Mouse (Mus musculus): Measurements from ENCODE around the gene Hist1h2ae. TPM values are rescaled to one million over a fixed set of nuclear protein-coding genes. Genes with fewer than 3 reads are reported as not detected.
A peak's percentile ranks its signal among the peaks of the same experiment; 100 is the strongest.
"Not testable (repeated sequence)": the region's sequence is repeated elsewhere in the genome, so short reads cannot be mapped to it uniquely, and the experiment has no call there.

The Hist1h2ae gene
- polyA plus RNA-seq, 1 experiment from 2014 or later: 102 TPM

- Histone ChIP-seq H3K4me3 (peak within 1 kb of the TSS; percentile 61), H3K36me3 (replicated peaks) (no peaks in the 10 kb centered on the region), H3K27me3 (ENCODE audit: poor library complexity, severe bottlenecking) (no peaks in the 10 kb centered on the region), H3K4me1 (peaks cover 60% of the 10 kb centered on the region), H3K27ac (peak within 1 kb of the TSS; percentile 94), H3K9me3 (no peaks in the 10 kb centered on the region)
- under 1% methylated on average over 43 of the region's 43 CpGs for WGBS
- DNase-seq (ENCODE audit: extremely low spot score, low spot score): peak; percentile 95
Observed at GRCm38 (mm10) chr13:23581408-23582218, 10.6 kb upstream of the Hist1h2ae start, which contains the start of gene Hist1h4d. Hist1h4d (plus strand) TSS chr13:23581598.

GRCm38 (mm10) chr13:23577835-23578234 lies 6.8 kb upstream of the Hist1h2ae start:
- Histone ChIP-seq H3K27ac (peak overlapping the region; percentile 95), H3K36me3 (replicated peaks) (no peaks in the 10 kb centered on the region), H3K27me3 (ENCODE audit: poor library complexity, severe bottlenecking) (no peaks in the 10 kb centered on the region), H3K4me1 (peaks cover 47% of the 10 kb centered on the region), H3K9me3 (no peaks in the 10 kb centered on the region), H3K4me3 (no peak overlapping the region)
- WGBS: 88% methylated on average over 1 of the region's 1 CpGs
- DNase-seq (ENCODE audit: extremely low spot score, low spot score): no peak

- no peaks in the 10 kb centered on the region for H3K36me3 ChIP-seq (replicated peaks)
- peaks cover 46% of the 10 kb centered on the region for H3K4me1 ChIP-seq
- H3K27me3 ChIP-seq (ENCODE audit: poor library complexity, severe bottlenecking): no peaks in the 10 kb centered on the region
- WGBS: 56% methylated on average over 6 of the region's 6 CpGs
- peak overlapping the region; percentile 95 for H3K27ac ChIP-seq
- peak overlapping the region; percentile 62 for H3K4me3 ChIP-seq
- DNase-seq (ENCODE audit: extremely low spot score, low spot score): peak; percentile 30
- no peaks in the 10 kb centered on the region for H3K9me3 ChIP-seq
Observed at GRCm38 (mm10) chr13:23576906-23577639, 6.1 kb upstream of the Hist1h2ae start.

- H3K27ac ChIP-seq: peak overlapping the region; percentile 95
- H3K4me1 ChIP-seq: peaks cover 42% of the 10 kb centered on the region
- H3K36me3 ChIP-seq (replicated peaks): no peaks in the 10 kb centered on the region
- H3K27me3 ChIP-seq (ENCODE audit: poor library complexity, severe bottlenecking): no peaks in the 10 kb centered on the region
- 2% methylated on average over 7 of the region's 7 CpGs for WGBS
- no peaks in the 10 kb centered on the region for H3K9me3 ChIP-seq
- peak overlapping the region; percentile 62 for H3K4me3 ChIP-seq
- DNase-seq (ENCODE audit: extremely low spot score, low spot score): peak; percentile 62
Observed at GRCm38 (mm10) chr13:23576351-23576881, 5.4 kb upstream of the Hist1h2ae start.

- Histone ChIP-seq H3K4me3 (peak overlapping the region; percentile 62), H3K4me1 (peaks cover 39% of the 10 kb centered on the region), H3K27ac (peak overlapping the region; percentile 95)
- peak; percentile 26 for DNase-seq (ENCODE audit: extremely low spot score, low spot score)
- not testable (repeated sequence) for H3K9me3 ChIP-seq; H3K36me3 ChIP-seq (replicated peaks); H3K27me3 ChIP-seq (ENCODE audit: poor library complexity, severe bottlenecking)
- WGBS: 0% methylated on average over 11 of the region's 40 CpGs
Observed at GRCm38 (mm10) chr13:23575864-23576313, 4.9 kb upstream of the Hist1h2ae start.

GRCm38 (mm10) chr13:23575271-23575851 lies 4.3 kb upstream of the Hist1h2ae start, which contains the start of gene Hist1h3d:
Hist1h3d (plus strand) TSS chr13:23575763.
- no peaks in the 10 kb centered on the region for H3K9me3 ChIP-seq
- H3K36me3 ChIP-seq (replicated peaks): no peaks in the 10 kb centered on the region
- H3K4me1 ChIP-seq: peaks cover 34% of the 10 kb centered on the region
- peak within 1 kb of the TSS; percentile 95 for H3K27ac ChIP-seq
- H3K4me3 ChIP-seq: peak within 1 kb of the TSS; percentile 62
- H3K27me3 ChIP-seq (ENCODE audit: poor library complexity, severe bottlenecking): no peaks in the 10 kb centered on the region
- under 1% methylated on average over 18 of the region's 18 CpGs for WGBS
- DNase-seq (ENCODE audit: extremely low spot score, low spot score): peak; percentile 57

GRCm38 (mm10) chr13:23574546-23575170 lies 3.6 kb upstream of the Hist1h2ae start:
- WGBS: under 1% methylated on average over 15 of the region's 39 CpGs
- H3K4me3 ChIP-seq: peak overlapping the region; percentile 62
- not testable (repeated sequence) for H3K27me3 ChIP-seq (ENCODE audit: poor library complexity, severe bottlenecking); DNase-seq (ENCODE audit: extremely low spot score, low spot score); H3K36me3 ChIP-seq (replicated peaks); H3K9me3 ChIP-seq
- H3K27ac ChIP-seq: peak overlapping the region; percentile 95
- H3K4me1 ChIP-seq: peaks cover 38% of the 10 kb centered on the region

GRCm38 (mm10) chr13:23573898-23574524 lies 3.0 kb upstream of the Hist1h2ae start, which contains the start of the genes Hist1h2bf and Hist1h2ad:
Hist1h2bf (minus strand) TSS chr13:23574196.
Hist1h2ad (plus strand) TSS chr13:23574381.
- Histone ChIP-seq H3K4me3 (peak within 1 kb of the TSS; percentile 62), H3K27ac (peak within 1 kb of the TSS; percentile 95), H3K4me1 (peaks cover 42% of the 10 kb centered on the region)
- not testable (repeated sequence) for H3K9me3 ChIP-seq; H3K27me3 ChIP-seq (ENCODE audit: poor library complexity, severe bottlenecking); H3K36me3 ChIP-seq (replicated peaks)
- WGBS: under 1% methylated on average over 42 of the region's 42 CpGs
- DNase-seq (ENCODE audit: extremely low spot score, low spot score): peak; percentile 90

GRCm38 (mm10) chr13:23573034-23573897 lies 2.2 kb upstream of the Hist1h2ae start:
- peak; percentile 21 for DNase-seq (ENCODE audit: extremely low spot score, low spot score)
- not testable (repeated sequence) for H3K9me3 ChIP-seq; H3K27me3 ChIP-seq (ENCODE audit: poor library complexity, severe bottlenecking); H3K36me3 ChIP-seq (replicated peaks)
- peak overlapping the region; percentile 93 for H3K27ac ChIP-seq
- 12% methylated on average over 20 of the region's 20 CpGs for WGBS
- H3K4me3 ChIP-seq: peak overlapping the region; percentile 55
- peaks cover 42% of the 10 kb centered on the region for H3K4me1 ChIP-seq

GRCm38 (mm10) chr13:23572218-23573033 lies 1.4 kb upstream of the Hist1h2ae start:
- peaks cover 40% of the 10 kb centered on the region for H3K4me1 ChIP-seq
- H3K27me3 ChIP-seq (ENCODE audit: poor library complexity, severe bottlenecking): no peaks in the 10 kb centered on the region
- H3K36me3 ChIP-seq (replicated peaks): no peaks in the 10 kb centered on the region
- H3K27ac ChIP-seq: peak overlapping the region; percentile 93
- WGBS: 43% methylated on average over 2 of the region's 2 CpGs
- no peaks in the 10 kb centered on the region for H3K9me3 ChIP-seq
- H3K4me3 ChIP-seq: peak overlapping the region; percentile 55
- DNase-seq (ENCODE audit: extremely low spot score, low spot score): no peak

All from forebrain, embryonic 10.5 days (tissue).